Mouse (Mus musculus) thymus, postnatal 36 days (tissue): ENCODE data around the gene Zswim5.

ENCODE experiments used
- DNase-seq, 2 experiments: peaks; one replicate each; pipeline ENCODE4 v3.0.0; 2022; ENCODE audit warnings: mixed read lengths in 2 of 2

Zswim5 gene

DNA sequence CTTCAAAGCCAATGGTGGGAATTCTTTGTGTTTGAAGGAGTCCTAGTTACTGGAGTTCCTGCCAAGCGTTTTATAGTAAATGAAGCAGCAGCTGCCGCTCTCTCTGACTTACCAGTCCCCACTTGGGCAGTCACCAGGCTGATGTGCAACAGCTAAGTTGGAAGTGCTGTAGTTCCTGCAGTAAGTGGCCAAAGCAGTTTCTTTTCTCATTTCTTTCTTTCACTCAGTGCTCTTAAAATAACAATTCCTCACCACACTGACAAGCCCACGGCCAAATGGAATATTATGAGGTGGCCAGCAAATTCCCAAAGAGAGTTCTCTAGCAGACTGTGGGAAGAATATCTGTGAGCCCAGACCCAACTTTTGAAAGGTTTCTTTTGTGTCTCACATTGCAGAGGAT lies 129.9 kb downstream of the Zswim5 start:
- DNase-seq: no peak

DNA sequence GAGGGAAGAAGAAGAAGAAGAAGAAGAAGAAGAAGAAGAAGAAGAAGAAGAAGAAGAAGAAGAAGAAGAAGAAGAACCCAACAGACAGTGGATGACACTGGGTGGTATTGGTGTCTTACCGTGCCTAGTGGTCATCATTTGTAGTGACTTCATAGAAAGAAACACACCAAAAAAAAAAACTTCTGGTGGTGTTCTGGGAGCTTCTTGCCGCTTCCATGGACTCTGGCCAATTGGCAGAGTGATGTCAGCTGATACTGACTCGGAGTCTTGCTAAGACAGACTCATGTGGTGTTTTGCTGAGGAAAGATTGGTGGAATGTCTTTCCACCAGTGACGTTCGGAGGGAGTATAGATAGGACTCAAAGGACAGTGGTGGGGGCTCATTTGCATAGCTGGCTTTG lies 133.1 kb downstream of the Zswim5 start:
- DNase-seq: no peak

DNA sequence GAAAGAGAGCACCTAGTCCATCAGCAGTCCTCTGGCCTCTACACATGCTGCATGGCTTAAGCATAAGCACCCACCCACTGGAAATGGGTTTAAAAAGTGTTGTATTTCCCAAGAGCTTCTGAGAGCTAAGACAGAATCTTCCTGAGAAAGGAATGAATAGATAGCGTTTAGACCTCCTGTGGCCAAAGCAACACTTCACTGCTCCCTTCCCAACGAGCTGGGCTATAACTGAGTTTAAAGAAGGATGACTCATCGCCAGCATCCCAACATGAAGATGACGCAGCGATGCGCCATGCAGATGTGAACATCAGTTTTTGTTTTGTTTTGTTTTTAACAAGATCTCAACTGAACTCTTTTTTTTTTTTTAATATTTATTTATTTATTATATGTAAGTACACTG lies 136.4 kb downstream of the Zswim5 start:
- DNase-seq: no peak

DNA sequence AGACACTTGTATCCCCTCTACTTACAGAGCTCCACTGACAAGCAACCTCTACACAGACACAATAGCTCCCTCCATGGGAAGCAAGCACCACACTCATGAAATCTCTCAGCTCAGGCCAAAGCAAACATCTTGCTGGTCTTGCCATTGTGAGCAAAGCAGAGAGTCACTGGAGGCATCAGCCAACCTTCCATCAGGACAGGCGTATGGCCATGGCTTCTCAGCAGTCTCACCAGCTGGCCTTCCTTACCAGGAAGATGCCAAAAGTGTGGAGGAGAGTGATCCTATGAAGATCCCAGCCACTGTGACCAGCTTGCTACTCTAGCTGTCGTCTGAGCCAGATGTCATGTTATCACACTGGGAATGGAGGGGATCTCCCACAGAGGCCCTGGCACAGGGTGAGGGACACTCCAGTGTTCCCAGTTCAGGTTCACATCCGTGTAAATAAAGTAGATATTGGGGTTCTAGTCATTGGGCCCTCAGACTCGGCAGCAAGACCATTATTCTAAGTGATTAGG lies 137.8 kb downstream of the Zswim5 start:
- no peak for DNase-seq

GRCm38 (mm10) chr4:117017738-117018137 lies 140.6 kb downstream of the Zswim5 start:
- DNase-seq: no peak

GRCm38 (mm10) chr4:117018327-117018726 lies 141.2 kb downstream of the Zswim5 start:
- no peak for DNase-seq

DNA sequence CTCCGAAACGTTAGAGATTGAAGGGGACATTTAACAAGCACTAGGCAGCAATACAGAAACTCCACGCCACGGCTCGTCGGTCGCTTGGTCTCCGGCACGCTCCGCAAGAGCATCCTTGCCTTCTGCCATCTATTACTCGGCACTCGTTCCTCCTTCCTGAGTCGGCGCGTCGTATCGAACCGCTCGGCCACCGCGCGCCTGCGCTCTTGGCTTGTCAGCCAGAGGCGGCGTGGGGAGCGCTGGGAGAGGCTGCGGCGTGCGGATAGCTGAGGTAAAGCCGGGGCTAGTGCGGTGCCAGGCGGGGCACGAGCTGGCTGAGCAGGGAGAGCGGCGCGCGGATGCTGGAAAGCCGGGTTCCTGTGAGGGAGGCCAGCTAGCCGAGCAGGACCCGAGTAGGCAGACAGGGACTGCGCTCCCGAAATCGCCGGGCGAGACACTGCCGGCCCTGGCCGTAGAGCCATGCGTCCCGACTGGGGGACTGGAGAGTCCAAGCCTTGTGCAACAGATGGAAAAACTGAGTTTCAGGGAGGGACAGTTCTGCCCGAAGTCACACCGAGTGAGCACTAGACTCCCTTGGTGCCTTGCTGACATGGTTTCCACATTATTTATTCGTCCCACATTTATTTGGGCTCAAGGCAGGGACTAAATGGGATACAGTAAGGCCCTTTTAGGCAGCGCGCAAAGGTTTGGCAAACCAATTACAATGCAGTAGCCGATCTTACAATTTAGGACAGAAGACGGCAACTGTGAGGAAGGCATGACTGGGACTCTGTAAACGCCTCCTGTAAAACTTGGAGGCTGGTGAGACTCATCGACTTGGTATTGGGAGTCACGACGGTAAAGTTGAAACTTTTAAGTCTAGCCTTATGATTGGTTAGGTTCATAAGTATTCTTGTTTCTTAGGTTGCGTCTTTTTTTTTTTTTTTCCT lies 142.3 kb downstream of the Zswim5 start, which contains the start of gene Eif2b3:
TSS of gene Eif2b3 (plus strand) at position 197 of the 929 bp plus-strand sequence.
- DNase-seq: peak; percentile 89 to 91

DNA sequence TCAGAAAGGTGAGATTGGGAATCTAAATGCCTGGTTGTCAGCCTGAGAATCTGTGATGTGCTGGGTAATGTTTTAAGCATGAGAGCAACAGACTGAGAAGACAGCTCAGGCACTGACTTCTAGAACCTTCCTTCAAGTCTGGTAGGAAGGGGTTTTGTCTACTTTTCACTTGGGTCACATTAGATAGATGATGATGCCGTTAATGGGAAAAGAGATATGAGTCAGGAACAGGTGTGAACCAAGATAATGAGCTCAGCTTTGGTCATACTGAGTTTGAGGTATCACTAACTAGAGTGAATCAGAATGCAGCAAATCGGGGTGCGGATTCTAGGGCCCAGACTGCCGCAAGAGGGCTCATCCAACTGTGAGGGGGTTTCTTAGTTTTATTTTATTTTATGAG lies 146.3 kb downstream of the Zswim5 start:
- no peak for DNase-seq

GRCm38 (mm10) chr4:117031105-117031504 lies 153.9 kb downstream of the Zswim5 start:
- DNase-seq: no peak
